Mouse (Mus musculus): ENCODE data around the gene Ccno. TPM values are rescaled to one million over a fixed set of nuclear protein-coding genes. Genes with fewer than 3 reads are reported as not detected.

Gene Ccno
- polyA plus RNA-seq (2014; fragmentation: Nextera tagmentation; extraction: Ambion mirVana), result 0.17 and 0.66 TPM in 2 replicates

GRCm38 (mm10) chr13:112987532-112987943, at the start of gene Ccno:
Gene Ccno (plus strand): TSS chr13:112987802.
- H3K9ac ChIP-seq (replicated peaks; ENCODE audit: low read length), result peak within 1 kb of the TSS; percentile 43
- peak within 1 kb of the TSS; percentile 46 for H3K4me3 ChIP-seq (ENCODE audit: low read depth, low read length)
- no peak within 1 kb of the TSS for H3K27ac ChIP-seq (replicated peaks; ENCODE audit: low read depth, low read length)
- WGBS, result under 1% methylated on average over 47 of the region's 47 CpGs
- peak; percentile 91 for DNase-seq (ENCODE audit: low spot score)
- peaks cover 4% of the 10 kb centered on the region; the same call in 1 of the 2 replicates for H3K4me1 ChIP-seq (ENCODE audit: control insufficient read depth, insufficient read depth, low read length)
- peak within 1 kb of the TSS; percentile 98 for H3K4me2 ChIP-seq (ENCODE audit: low read depth, low read length)
- peak; percentile 91 for ATAC-seq (replicated peaks; ENCODE audit: insufficient number of reproducible peaks, low FRiP score, low TSS enrichment, low read depth)
- H3K9me3 ChIP-seq (replicated peaks; ENCODE audit: control insufficient read depth, low read length), result no peaks in the 10 kb centered on the region
- peaks cover 61% of the 10 kb centered on the region for H3K27me3 ChIP-seq (ENCODE audit: control insufficient read depth, insufficient read depth, low read length)
- H3K36me3 ChIP-seq (replicated peaks; ENCODE audit: control insufficient read depth, insufficient read depth, low read depth, low read length), result no peaks in the 10 kb centered on the region

GRCm38 (mm10) chr13:112938130-112938529, 49.5 kb upstream of the Ccno start:
- Histone ChIP-seq H3K4me2 (ENCODE audit: low read depth, low read length) (no peak overlapping the region), H3K27ac (replicated peaks; ENCODE audit: low read depth, low read length) (no peak overlapping the region), H3K27me3 (ENCODE audit: control insufficient read depth, insufficient read depth, low read length) (no peaks in the 10 kb centered on the region), H3K9me3 (replicated peaks; ENCODE audit: control insufficient read depth, low read length) (no peaks in the 10 kb centered on the region), H3K4me1 (ENCODE audit: control insufficient read depth, insufficient read depth, low read length) (no peaks in the 10 kb centered on the region), H3K36me3 (replicated peaks; ENCODE audit: control insufficient read depth, insufficient read depth, low read depth, low read length) (peaks cover 6% of the 10 kb centered on the region), H3K9ac (replicated peaks; ENCODE audit: low read length) (no peak overlapping the region), H3K4me3 (ENCODE audit: low read depth, low read length) (no peak overlapping the region)
- ATAC-seq (replicated peaks; ENCODE audit: insufficient number of reproducible peaks, low FRiP score, low TSS enrichment, low read depth) (no peak), DNase-seq (ENCODE audit: low spot score) (no peak)
- 95% methylated on average over 8 of the region's 8 CpGs for WGBS

- WGBS, result 81% methylated on average over 15 of the region's 15 CpGs
- Histone ChIP-seq H3K9ac (replicated peaks; ENCODE audit: low read length) (no peak overlapping the region), H3K4me1 (ENCODE audit: control insufficient read depth, insufficient read depth, low read length) (no peaks in the 10 kb centered on the region), H3K4me2 (ENCODE audit: low read depth, low read length) (no peak overlapping the region), H3K9me3 (replicated peaks; ENCODE audit: control insufficient read depth, low read length) (no peaks in the 10 kb centered on the region), H3K36me3 (replicated peaks; ENCODE audit: control insufficient read depth, insufficient read depth, low read depth, low read length) (peaks cover 6% of the 10 kb centered on the region), H3K27ac (replicated peaks; ENCODE audit: low read depth, low read length) (no peak overlapping the region), H3K27me3 (ENCODE audit: control insufficient read depth, insufficient read depth, low read length) (no peaks in the 10 kb centered on the region), H3K4me3 (ENCODE audit: low read depth, low read length) (no peak overlapping the region)
- no peak for DNase-seq (ENCODE audit: low spot score)
- ATAC-seq (replicated peaks; ENCODE audit: insufficient number of reproducible peaks, low FRiP score, low TSS enrichment, low read depth), result no peak
Measured at GRCm38 (mm10) chr13:112941879-112942330, 45.7 kb upstream of the Ccno start.

DNA sequence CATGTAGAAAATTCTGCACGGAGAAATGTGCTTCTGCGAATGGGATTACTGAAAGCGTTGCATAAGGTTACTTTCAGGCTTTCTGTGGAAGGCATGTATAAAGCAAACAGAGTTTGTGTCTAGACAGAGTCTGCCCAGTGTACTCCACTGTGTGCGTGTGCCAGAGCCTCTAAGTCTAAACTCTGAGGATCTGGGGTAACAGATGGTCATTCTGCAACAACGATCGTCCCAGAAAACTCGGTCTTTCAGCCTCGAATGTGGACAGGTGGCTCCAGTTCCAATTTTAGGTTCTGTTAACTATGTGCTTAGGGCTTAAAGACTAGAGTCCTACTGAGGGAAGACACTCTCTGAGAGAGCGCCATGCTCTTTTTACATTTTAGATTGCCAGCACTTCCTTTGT, 42.3 kb upstream of the Ccno start:
- no peak for DNase-seq (ENCODE audit: low spot score)
- no peak overlapping the region for H3K27ac ChIP-seq (replicated peaks; ENCODE audit: low read depth, low read length)
- H3K9ac ChIP-seq (replicated peaks; ENCODE audit: low read length), result no peak overlapping the region
- no peak overlapping the region for H3K4me3 ChIP-seq (ENCODE audit: low read depth, low read length)
- H3K4me1 ChIP-seq (ENCODE audit: control insufficient read depth, insufficient read depth, low read length), result no peaks in the 10 kb centered on the region
- H3K9me3 ChIP-seq (replicated peaks; ENCODE audit: control insufficient read depth, low read length), result no peaks in the 10 kb centered on the region
- H3K27me3 ChIP-seq (ENCODE audit: control insufficient read depth, insufficient read depth, low read length), result no peaks in the 10 kb centered on the region
- no peak overlapping the region for H3K4me2 ChIP-seq (ENCODE audit: low read depth, low read length)
- 91% methylated on average over 9 of the region's 9 CpGs for WGBS
- no peak for ATAC-seq (replicated peaks; ENCODE audit: insufficient number of reproducible peaks, low FRiP score, low TSS enrichment, low read depth)
- peaks cover 6% of the 10 kb centered on the region for H3K36me3 ChIP-seq (replicated peaks; ENCODE audit: control insufficient read depth, insufficient read depth, low read depth, low read length)

DNA sequence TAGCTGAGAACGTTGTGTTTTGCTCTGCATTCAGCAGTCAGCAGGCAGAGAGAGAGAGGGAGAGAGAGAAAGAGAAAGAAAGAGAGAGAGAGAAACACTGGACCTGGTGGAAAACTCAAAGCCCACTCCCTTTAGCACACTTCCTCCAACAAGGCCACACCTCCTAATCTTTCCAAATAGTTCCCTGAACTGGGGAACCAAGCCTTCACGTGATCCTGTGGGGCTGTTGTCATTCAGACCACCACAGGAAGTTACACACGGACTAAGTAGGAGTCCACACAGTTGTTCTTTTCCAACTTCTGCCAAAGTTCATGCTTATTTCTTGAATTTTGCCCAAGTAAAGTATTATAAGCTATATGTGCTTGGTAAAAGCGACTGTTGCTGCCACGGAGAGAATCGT, 41.7 kb upstream of the Ccno start:
- H3K4me2 ChIP-seq (ENCODE audit: low read depth, low read length), result no peak overlapping the region
- no peak overlapping the region for H3K4me3 ChIP-seq (ENCODE audit: low read depth, low read length)
- H3K4me1 ChIP-seq (ENCODE audit: control insufficient read depth, insufficient read depth, low read length), result no peaks in the 10 kb centered on the region
- DNase-seq (ENCODE audit: low spot score) (no peak), ATAC-seq (replicated peaks; ENCODE audit: insufficient number of reproducible peaks, low FRiP score, low TSS enrichment, low read depth) (no peak)
- no peaks in the 10 kb centered on the region for H3K9me3 ChIP-seq (replicated peaks; ENCODE audit: control insufficient read depth, low read length)
- no peaks in the 10 kb centered on the region for H3K27me3 ChIP-seq (ENCODE audit: control insufficient read depth, insufficient read depth, low read length)
- H3K27ac ChIP-seq (replicated peaks; ENCODE audit: low read depth, low read length), result no peak overlapping the region
- 89% methylated on average over 6 of the region's 6 CpGs for WGBS
- H3K9ac ChIP-seq (replicated peaks; ENCODE audit: low read length), result no peak overlapping the region
- H3K36me3 ChIP-seq (replicated peaks; ENCODE audit: control insufficient read depth, insufficient read depth, low read depth, low read length), result peaks cover 6% of the 10 kb centered on the region

GRCm38 (mm10) chr13:112954067-112954466, 33.5 kb upstream of the Ccno start:
- H3K9me3 ChIP-seq (replicated peaks; ENCODE audit: control insufficient read depth, low read length), result no peaks in the 10 kb centered on the region
- H3K27ac ChIP-seq (replicated peaks; ENCODE audit: low read depth, low read length), result no peak overlapping the region
- no peaks in the 10 kb centered on the region for H3K27me3 ChIP-seq (ENCODE audit: control insufficient read depth, insufficient read depth, low read length)
- no peak overlapping the region for H3K9ac ChIP-seq (replicated peaks; ENCODE audit: low read length)
- H3K4me3 ChIP-seq (ENCODE audit: low read depth, low read length), result no peak overlapping the region
- H3K36me3 ChIP-seq (replicated peaks; ENCODE audit: control insufficient read depth, insufficient read depth, low read depth, low read length), result no peaks in the 10 kb centered on the region; the same call in 1 of the 2 replicates
- H3K4me1 ChIP-seq (ENCODE audit: control insufficient read depth, insufficient read depth, low read length), result no peaks in the 10 kb centered on the region
- H3K4me2 ChIP-seq (ENCODE audit: low read depth, low read length), result no peak overlapping the region
- ATAC-seq (replicated peaks; ENCODE audit: insufficient number of reproducible peaks, low FRiP score, low TSS enrichment, low read depth) (no peak), DNase-seq (ENCODE audit: low spot score) (no peak)
- 92% methylated on average over 8 of the region's 8 CpGs for WGBS

DNA sequence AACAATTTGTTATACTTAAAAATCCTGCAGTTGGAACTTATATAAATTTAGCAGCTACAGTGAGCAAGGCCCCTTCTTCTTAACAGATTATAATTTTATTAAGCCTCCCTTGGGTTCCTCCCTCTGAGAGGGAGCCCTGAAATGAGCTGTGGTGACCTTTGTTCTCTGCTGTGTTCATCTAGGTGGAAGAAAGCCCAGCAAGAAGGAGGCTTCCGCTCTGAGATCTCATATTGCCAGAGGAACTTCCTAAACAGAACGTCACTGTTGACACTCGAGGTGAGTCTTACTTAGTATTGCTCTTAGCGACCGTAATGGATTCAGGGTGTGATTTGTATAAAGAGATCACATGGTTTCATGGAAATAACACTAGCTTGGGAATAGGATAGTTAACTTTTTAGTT, 24.5 kb upstream of the Ccno start:
- no peaks in the 10 kb centered on the region; the same call in 1 of the 2 replicates for H3K36me3 ChIP-seq (replicated peaks; ENCODE audit: control insufficient read depth, insufficient read depth, low read depth, low read length)
- H3K9ac ChIP-seq (replicated peaks; ENCODE audit: low read length), result no peak overlapping the region
- no peak for DNase-seq (ENCODE audit: low spot score)
- no peaks in the 10 kb centered on the region for H3K9me3 ChIP-seq (replicated peaks; ENCODE audit: control insufficient read depth, low read length)
- no peaks in the 10 kb centered on the region for H3K27me3 ChIP-seq (ENCODE audit: control insufficient read depth, insufficient read depth, low read length)
- H3K27ac ChIP-seq (replicated peaks; ENCODE audit: low read depth, low read length), result no peak overlapping the region
- no peaks in the 10 kb centered on the region for H3K4me1 ChIP-seq (ENCODE audit: control insufficient read depth, insufficient read depth, low read length)
- no peak overlapping the region for H3K4me2 ChIP-seq (ENCODE audit: low read depth, low read length)
- whole genome bisulfite sequencing, result 74% methylated on average over 5 of the region's 5 CpGs
- no peak for ATAC-seq (replicated peaks; ENCODE audit: insufficient number of reproducible peaks, low FRiP score, low TSS enrichment, low read depth)
- no peak overlapping the region for H3K4me3 ChIP-seq (ENCODE audit: low read depth, low read length)

- no peaks in the 10 kb centered on the region; the same call in 1 of the 2 replicates for H3K36me3 ChIP-seq (replicated peaks; ENCODE audit: control insufficient read depth, insufficient read depth, low read depth, low read length)
- no peak for DNase-seq (ENCODE audit: low spot score)
Measured at GRCm38 (mm10) chr13:112964421-112964820, 23.2 kb upstream of the Ccno start.

More at GRCm38 (mm10) chr13:112964421-112964820, 23.2 kb upstream of the Ccno start:
- Histone ChIP-seq H3K4me1 (ENCODE audit: control insufficient read depth, insufficient read depth, low read length) (no peaks in the 10 kb centered on the region), H3K4me2 (ENCODE audit: low read depth, low read length) (no peak overlapping the region), H3K9me3 (replicated peaks; ENCODE audit: control insufficient read depth, low read length) (no peaks in the 10 kb centered on the region), H3K27ac (replicated peaks; ENCODE audit: low read depth, low read length) (no peak overlapping the region), H3K27me3 (ENCODE audit: control insufficient read depth, insufficient read depth, low read length) (no peaks in the 10 kb centered on the region), H3K4me3 (ENCODE audit: low read depth, low read length) (no peak overlapping the region), H3K9ac (replicated peaks; ENCODE audit: low read length) (no peak overlapping the region)
- no peak for ATAC-seq (replicated peaks; ENCODE audit: insufficient number of reproducible peaks, low FRiP score, low TSS enrichment, low read depth)
- WGBS, result 92% methylated on average over 12 of the region's 12 CpGs

Data from embryonic facial prominence, embryonic 11.5 days (tissue).